Mouse (Mus musculus): ENCODE measurements around the gene Scd4.
"Not testable (repeated sequence)": the region's sequence is repeated elsewhere in the genome, so short reads cannot be mapped to it uniquely, and the experiment has no call there.

The Scd4 gene

GRCm38 (mm10) chr19:44300520-44300919, 32.4 kb upstream of the Scd4 start:
- no peak for ATAC-seq (ENCODE audit: low TSS enrichment)

GRCm38 (mm10) chr19:44301176-44301575, 31.7 kb upstream of the Scd4 start:
- no peak for ATAC-seq (ENCODE audit: low TSS enrichment)

DNA sequence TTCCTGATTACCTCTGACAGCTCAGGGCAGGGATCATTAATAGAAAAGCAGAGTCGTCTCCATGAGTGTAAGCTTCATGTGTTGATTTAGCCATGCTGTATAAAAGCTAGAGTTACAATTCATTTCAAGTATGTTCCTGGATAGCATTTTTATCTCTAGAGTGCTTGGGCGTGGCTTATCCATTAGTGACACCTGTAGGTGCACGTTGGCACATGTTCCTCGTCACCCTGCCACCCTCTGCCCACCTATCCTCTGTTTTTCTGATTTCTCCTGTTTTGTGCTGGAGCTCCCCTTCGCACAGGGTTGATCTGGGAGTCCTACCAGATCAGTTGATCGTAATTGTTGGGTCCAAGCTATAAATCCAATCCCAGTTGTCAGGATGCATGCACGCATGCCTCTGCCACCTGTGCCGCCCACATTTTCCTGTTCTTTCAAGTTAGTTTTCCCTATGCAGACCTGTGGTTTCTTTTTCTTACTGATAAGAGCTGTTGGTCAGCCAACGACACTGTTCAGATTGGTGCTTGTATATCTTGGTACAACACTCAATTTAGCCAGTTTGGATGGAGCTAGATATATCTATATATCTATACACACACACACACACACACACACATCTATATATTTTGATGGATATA, 31.1 kb upstream of the Scd4 start:
- no peak for ATAC-seq (ENCODE audit: low TSS enrichment)

DNA sequence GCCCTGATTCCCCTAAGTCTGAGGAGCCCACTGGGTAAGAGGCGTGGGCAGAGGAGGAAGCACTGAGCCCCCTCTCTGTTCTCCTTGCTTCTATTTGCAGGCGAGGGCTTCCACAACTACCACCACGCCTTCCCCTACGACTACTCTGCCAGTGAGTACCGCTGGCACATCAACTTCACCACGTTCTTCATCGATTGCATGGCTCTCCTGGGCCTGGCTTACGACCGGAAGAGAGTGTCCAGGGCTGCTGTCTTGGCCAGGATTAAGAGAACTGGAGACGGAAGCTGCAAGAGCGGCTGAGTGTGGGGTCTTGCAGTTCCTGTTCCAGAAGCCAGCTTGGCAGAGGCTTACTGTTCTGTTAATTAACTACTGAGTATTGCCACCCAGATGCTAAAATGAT, 30.0 kb upstream of the Scd4 start:
- no peak for ATAC-seq (ENCODE audit: low TSS enrichment)

DNA sequence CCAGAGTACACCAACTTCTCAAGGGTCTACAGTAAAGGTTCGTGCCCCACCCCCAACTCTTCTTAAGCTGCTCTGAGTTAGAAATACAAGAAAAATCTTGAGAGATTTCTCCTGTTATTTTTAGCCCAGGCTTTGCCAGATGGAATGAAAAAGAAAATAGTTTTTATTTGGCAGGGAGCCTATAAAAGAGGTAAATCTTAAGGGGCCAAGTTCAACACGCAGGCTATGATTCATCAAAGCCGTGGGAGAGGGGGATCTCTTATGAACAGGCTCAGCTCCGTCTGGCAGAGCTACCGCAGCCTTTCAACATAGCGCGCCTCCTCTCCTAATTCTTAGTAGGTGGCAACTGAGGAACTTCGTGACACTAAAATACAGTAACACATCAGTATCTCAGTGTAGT, 29.4 kb upstream of the Scd4 start:
- peak; percentile 55 for ATAC-seq (ENCODE audit: low TSS enrichment)

DNA sequence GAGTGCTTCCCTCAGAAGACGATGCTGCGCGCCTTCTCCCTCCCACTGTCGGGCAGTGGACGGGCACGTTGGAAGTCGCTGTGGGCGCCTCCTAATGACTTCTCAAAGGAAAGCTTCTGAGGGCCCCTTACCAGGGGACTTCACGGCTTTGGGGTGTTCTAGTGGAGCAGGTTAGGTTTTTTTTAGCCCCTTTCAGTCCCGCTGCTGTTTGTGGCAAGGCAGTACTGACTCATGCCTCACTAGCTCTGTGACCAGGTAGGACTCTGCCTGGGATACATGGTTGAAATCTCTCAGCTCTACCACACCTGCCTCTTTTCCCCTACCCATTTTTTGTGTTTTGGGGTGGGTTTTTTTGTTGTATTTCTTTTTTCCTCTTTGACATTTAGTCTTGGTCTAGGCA, 28.5 kb upstream of the Scd4 start:
- no peak for ATAC-seq (ENCODE audit: low TSS enrichment)

DNA sequence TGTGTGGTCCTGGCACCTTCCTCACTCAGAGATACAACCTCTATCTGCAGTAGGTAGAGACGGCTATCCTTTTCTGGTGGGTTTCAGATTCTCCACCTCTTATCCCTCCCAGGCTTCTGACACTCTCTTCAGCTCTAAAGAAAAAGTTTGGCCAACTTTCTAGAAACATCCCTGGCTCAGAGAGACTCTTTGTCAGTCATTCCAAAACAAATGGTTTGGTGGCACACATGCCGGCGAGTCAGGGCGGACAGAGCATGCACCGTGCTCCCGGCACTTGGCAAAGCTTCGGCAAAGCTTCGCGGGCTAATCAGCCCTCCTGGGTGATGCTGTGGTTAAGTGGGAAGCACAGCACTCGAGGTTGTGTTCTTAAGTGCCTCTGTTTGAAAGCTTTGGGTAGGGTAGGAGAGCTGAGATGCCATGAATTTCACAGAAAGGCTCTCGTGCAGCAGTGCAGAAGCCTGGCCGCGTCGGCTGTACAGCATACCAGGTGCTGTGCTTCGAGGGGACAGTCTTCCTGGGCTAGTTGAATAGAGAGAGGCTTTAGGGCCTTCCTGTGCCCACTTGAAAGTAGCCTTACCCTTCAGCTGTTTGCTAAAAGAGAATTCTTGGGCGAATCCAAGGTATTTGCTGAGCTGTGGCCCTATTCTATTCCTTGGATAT, 27.9 kb upstream of the Scd4 start:
- ATAC-seq (ENCODE audit: low TSS enrichment), result no peak

DNA sequence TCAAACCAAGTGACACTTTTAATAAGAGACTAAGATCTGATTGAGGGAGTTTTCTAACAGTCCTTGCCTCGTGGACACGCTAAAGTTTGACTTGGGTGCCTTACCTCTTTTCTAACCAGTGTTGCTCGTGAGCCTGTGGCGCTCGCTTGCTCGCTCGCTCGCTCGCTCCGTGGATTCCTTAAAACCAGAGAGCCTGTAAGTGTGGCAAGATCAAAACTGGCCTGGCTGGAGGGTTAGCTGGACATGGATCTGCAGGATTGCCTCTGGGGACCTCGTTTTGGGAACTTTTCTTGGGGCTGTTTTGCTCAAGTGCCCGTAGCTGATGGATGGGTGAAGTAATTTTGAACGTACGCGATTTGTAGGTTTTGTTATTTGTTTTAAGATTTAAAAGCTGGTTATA, 27.2 kb upstream of the Scd4 start:
- no peak for ATAC-seq (ENCODE audit: low TSS enrichment)

- ATAC-seq (ENCODE audit: low TSS enrichment), result no peak
Measured at GRCm38 (mm10) chr19:44306171-44306570, 26.7 kb upstream of the Scd4 start.

- ATAC-seq (ENCODE audit: low TSS enrichment), result no peak
Measured at GRCm38 (mm10) chr19:44307101-44307914, 25.6 kb upstream of the Scd4 start.

DNA sequence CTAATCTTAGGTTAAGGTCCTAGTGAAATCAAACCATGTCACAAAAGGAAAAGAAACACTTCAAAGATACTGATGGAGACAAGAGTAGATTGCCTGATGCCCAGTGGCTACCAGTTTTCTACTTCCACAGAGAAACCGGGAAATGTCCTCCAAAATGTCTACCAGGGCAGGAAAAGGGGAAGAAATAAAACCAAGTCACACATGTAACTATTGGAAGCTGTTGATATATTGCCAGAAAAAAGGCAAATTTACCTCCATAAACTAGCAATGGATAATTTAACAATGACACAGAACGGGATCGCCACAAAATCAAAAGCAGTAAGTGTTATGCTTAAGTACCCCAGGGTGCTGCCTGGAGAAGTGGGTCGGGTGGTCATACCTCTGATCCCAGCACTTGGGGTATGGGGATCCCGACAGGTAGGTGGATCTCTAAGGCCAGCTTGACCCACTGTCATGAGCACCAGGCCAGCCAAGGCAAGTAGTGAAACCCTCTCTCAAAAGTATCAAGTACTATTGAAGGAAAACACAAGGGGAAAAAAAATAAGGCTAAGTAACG, 24.9 kb upstream of the Scd4 start:
- no peak for ATAC-seq (ENCODE audit: low TSS enrichment)

- no peak for ATAC-seq (ENCODE audit: low TSS enrichment)
Measured at GRCm38 (mm10) chr19:44308611-44309246, 24.2 kb upstream of the Scd4 start.

- no peak for ATAC-seq (ENCODE audit: low TSS enrichment)
Measured at GRCm38 (mm10) chr19:44309351-44310154, 23.3 kb upstream of the Scd4 start.

DNA sequence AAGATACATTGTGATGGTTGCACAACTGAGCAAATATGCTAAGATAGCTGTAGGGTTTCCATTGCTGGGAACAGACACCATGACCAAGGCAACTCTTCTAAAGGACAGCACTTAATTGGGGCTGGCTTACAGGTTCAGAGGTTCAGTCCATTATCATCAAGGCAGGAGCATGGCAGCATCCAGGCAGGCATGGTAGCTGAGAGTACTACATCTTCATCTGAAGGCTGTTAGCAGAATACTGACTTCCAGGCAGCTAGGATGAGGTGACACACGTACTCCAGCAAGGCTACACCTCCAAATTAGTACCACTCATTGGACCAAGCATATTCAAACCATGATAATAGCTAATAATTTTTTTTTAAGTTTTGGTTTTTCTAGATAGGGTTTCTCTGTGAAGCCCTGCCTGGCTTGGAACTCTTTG, 22.7 kb upstream of the Scd4 start:
- ATAC-seq (ENCODE audit: low TSS enrichment), result not testable (repeated sequence)

- no peak for ATAC-seq (ENCODE audit: low TSS enrichment)
Measured at GRCm38 (mm10) chr19:44310814-44311213, 22.1 kb upstream of the Scd4 start.

DNA sequence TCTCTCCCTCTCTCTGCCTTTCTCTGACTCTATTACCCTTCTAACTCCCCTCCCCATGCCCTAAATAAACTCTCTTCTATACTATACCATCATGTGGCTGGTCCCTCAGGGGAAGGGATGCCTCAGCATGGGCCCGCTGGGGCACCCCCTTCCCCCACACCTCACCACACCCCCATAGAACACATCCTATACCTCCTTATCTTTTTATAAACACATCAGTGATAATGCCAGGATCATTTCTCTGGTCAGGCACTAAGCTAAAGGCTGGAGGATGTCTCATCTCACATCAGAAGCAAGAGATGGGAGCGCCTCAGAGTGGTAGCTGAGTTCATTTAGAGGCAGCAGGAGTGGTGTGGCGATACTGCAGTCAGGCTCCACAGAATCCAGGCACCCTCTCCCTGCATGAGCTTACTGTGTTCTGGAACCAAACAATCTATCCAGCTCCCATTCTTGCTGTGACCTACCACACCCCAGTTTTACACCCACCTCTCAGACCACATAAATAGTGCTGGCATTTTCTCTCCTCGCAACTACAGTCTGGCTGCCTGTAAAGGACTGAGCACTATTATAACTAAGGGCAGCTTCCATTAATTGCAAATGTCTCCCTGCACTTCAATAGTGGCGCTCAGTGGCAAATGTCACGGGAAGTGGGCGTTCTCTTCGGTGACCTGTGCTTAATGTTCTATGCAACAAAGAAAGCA, 21.4 kb upstream of the Scd4 start:
- ATAC-seq (ENCODE audit: low TSS enrichment), result no peak

DNA sequence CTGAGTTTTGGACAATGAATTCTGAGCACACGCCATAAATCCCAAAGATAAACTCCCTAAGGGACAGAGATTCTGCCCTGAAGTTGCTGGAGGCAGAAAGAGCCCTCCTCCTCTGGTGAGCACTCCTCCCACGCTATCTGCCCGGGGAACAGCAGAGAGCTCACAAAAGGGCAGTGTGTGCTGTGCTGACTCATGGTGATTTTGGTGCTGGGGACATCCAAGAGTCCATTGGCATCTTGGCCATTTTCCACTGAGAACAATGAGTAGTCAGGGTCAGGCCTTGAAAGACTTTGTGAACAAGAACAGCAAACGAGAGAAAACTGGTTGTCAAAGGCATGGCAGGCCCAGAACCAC, 20.9 kb upstream of the Scd4 start:
- peak; percentile 42; the same call in 1 of the 2 replicates for ATAC-seq (ENCODE audit: low TSS enrichment)

- ATAC-seq (ENCODE audit: low TSS enrichment), result no peak
Measured at GRCm38 (mm10) chr19:44313066-44313465, 19.8 kb upstream of the Scd4 start.

GRCm38 (mm10) chr19:44314327-44314759, 18.5 kb upstream of the Scd4 start:
- ATAC-seq (ENCODE audit: low TSS enrichment), result peak; percentile 88

GRCm38 (mm10) chr19:44314871-44315414, 17.9 kb upstream of the Scd4 start:
- ATAC-seq (ENCODE audit: low TSS enrichment), result peak; percentile 55

Data from frontal cortex, adult (tissue).